Mouse (Mus musculus) megakaryocyte, embryonic 14.5 days (primary cell): ENCODE results near the gene Zfhx3. TPM values are rescaled to one million over a fixed set of nuclear protein-coding genes. Genes with fewer than 3 reads are reported as not detected.
A peak's percentile ranks its signal among the peaks of the same experiment; 100 is the strongest.

Source experiments
- H3K27me3 ChIP-seq: replicated peaks from 2 replicates; pipeline ENCODE3; 2012; ENCODE audit warnings: inconsistent platforms
- H3K36me3 ChIP-seq: replicated peaks from 2 replicates; pipeline ENCODE3; 2012; ENCODE audit warnings: low read length, inconsistent platforms, mixed read lengths
- H3K4me1 ChIP-seq: 2 replicates; pipeline ENCODE4 v1.6.1; 2012; ENCODE audit warnings: inconsistent platforms
- H3K4me3 ChIP-seq: replicated peaks from 2 replicates; pipeline ENCODE3; 2012; ENCODE audit warnings: moderate library complexity, mild to moderate bottlenecking, inconsistent platforms
- H3K9me3 ChIP-seq: 2 replicates; pipeline ENCODE4 v1.6.1; 2012; ENCODE audit warnings: inconsistent platforms
- FLI1 ChIP-seq: IDR thresholded peaks from 2 replicates; pipeline ENCODE4 v1.6.1; 2012; ENCODE audit warnings: low read length, inconsistent platforms, mixed read lengths
- GATA1 ChIP-seq: IDR thresholded peaks from 3 replicates; pipeline ENCODE4 v1.6.1; 2012; ENCODE audit warnings: mixed read lengths, low read length, inconsistent platforms, borderline replicate concordance
- polyA plus RNA-seq: library from polyadenylated mRNA; stranded (reverse); fragments of >175 nt; gene quantifications from 2 replicates; pipeline ENCODE4 v1.2.3, GENCODE M21; 2012; ENCODE audit warnings: low replicate concordance; ENCODE audit not compliant: insufficient read depth

Gene Zfhx3
- polyA plus RNA-seq, 1 experiment = 1.1 TPM

- no peak for TF ChIP-seq FLI1
- no peak for TF ChIP-seq GATA1
- no peaks in the 10 kb centered on the region for H3K27me3 ChIP-seq
- H3K9me3 ChIP-seq = peaks cover 81% of the 10 kb centered on the region
- no peaks in the 10 kb centered on the region for H3K4me1 ChIP-seq
- peaks cover 25% of the 10 kb centered on the region for H3K36me3 ChIP-seq
- peak overlapping the region; percentile 12 for H3K4me3 ChIP-seq
Measured at GRCm38 (mm10) chr8:108943132-108943531, 1000.7 kb downstream of the Zfhx3 start.

DNA sequence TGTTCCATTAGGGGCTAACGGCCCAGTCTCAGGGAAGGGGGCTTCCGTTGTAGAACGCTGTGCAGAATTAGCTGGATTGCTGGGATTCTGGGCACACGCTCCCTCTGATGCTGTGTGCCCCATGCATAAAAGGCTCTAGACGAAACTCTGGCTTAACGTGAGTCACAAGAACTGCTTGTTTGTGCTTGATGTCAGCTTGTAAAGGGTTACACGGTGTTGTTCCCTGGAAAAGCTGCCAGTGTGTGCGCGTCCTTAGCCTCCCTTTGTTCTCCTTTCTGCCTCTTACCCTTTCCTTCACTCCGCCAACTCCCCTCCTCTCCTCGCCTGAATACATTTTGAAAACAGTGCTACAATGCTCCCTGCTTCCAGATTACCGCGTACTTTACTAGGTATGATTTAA lies 1001.9 kb downstream of the Zfhx3 start:
- H3K9me3 ChIP-seq = peaks cover 86% of the 10 kb centered on the region
- TF ChIP-seq FLI1 (no peak), GATA1 (no peak)
- H3K36me3 ChIP-seq = peaks cover 34% of the 10 kb centered on the region
- H3K27me3 ChIP-seq = no peaks in the 10 kb centered on the region
- H3K4me3 ChIP-seq = no peak overlapping the region
- no peaks in the 10 kb centered on the region for H3K4me1 ChIP-seq

- no peaks in the 10 kb centered on the region for H3K4me1 ChIP-seq
- peaks cover 95% of the 10 kb centered on the region for H3K9me3 ChIP-seq
- TF ChIP-seq GATA1 (no peak), FLI1 (no peak)
- H3K36me3 ChIP-seq = peaks cover 46% of the 10 kb centered on the region
- H3K4me3 ChIP-seq = no peak overlapping the region
- no peaks in the 10 kb centered on the region for H3K27me3 ChIP-seq
Measured at GRCm38 (mm10) chr8:108950311-108950710, 1007.9 kb downstream of the Zfhx3 start.

DNA sequence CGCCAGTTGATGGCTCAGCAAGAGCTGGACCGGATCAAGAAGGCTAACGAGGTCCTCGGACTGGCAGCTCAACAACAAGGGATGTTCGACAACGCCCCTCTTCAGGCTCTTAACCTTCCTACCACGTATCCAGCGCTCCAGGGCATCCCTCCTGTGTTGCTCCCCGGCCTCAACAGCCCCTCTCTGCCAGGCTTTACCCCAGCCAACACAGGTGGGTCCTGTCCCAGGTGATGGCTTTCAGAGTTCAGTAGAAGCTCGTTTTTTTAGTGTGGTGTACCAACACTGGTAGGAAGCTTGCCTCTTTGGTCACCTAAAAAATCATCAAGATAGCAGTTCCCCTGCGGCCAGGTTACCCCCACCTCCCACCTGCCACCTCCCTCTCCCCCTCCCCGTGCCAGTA lies 1009.1 kb downstream of the Zfhx3 start:
- peaks cover 97% of the 10 kb centered on the region for H3K9me3 ChIP-seq
- H3K4me1 ChIP-seq = no peaks in the 10 kb centered on the region
- TF ChIP-seq FLI1 (no peak), GATA1 (no peak)
- H3K36me3 ChIP-seq = peaks cover 49% of the 10 kb centered on the region
- H3K27me3 ChIP-seq = no peaks in the 10 kb centered on the region
- H3K4me3 ChIP-seq = peak overlapping the region; percentile 33

DNA sequence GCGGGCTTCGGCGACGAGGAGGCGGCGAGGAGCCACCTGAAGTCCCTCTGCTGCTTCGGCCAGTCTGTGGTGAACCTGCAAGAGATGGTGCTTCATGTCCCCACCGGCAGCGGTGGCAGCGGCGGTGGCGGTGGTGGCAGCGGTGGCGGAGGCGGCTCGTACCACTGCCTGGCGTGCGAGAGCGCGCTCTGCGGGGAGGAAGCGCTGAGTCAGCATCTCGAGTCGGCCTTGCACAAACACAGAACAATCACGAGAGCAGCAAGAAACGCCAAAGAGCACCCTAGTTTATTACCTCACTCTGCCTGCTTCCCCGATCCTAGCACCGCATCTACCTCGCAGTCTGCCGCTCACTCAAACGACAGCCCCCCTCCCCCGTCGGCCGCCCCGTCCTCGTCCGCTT lies 1014.0 kb downstream of the Zfhx3 start:
- Histone ChIP-seq H3K4me1 (no peaks in the 10 kb centered on the region), H3K27me3 (no peaks in the 10 kb centered on the region), H3K36me3 (peaks cover 15% of the 10 kb centered on the region), H3K4me3 (peak overlapping the region; percentile 24), H3K9me3 (peaks cover 55% of the 10 kb centered on the region)
- TF ChIP-seq GATA1 (no peak), FLI1 (no peak)

DNA sequence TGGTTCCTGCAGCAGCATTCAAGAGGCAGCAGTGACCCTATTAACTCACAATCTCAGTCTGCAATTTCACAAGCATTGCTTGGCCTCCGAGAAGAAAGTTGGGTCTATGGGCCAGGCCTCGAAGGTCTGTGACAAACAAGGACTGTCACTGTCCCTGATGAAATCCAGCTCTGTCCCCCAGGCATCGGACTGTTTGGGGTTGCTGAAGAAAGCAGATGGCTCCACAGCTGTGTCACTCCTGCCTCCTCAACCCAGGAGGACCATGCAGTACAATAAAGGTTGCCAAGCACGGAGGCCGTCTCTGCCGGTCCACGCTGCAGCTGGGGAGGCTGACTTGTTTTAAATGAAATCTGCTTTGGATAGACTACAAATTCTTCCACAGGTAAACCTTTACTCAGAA lies 1020.1 kb downstream of the Zfhx3 start:
- Histone ChIP-seq H3K27me3 (no peaks in the 10 kb centered on the region), H3K36me3 (no peaks in the 10 kb centered on the region), H3K4me1 (no peaks in the 10 kb centered on the region), H3K4me3 (no peak overlapping the region), H3K9me3 (0 out of 2 replicates have a peak, but pooled peaks cover 2% of the 10 kb centered on the region)
- TF ChIP-seq FLI1 (no peak), GATA1 (no peak)

DNA sequence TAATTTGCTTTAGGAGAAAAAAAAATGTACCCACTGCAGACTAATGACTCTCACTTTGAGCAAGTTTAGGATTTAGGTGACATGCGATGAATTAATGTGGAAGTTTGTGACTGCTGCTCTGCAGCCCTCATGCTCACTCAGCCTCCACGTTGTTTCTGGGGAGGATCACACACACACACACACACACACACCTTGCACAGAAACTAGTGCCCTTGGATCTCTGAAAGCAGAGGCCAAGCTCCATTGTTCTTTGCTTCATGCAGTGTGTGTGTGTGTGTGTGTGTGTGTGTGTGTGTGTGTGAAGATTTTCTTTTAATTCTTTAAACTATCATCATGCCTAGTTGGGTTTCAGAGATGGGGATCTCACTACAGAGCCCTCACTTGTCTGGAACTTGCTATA lies 1020.7 kb downstream of the Zfhx3 start:
- Histone ChIP-seq H3K27me3 (no peaks in the 10 kb centered on the region), H3K9me3 (0 out of 2 replicates have a peak, but pooled peaks cover 2% of the 10 kb centered on the region), H3K4me3 (no peak overlapping the region), H3K36me3 (no peaks in the 10 kb centered on the region), H3K4me1 (no peaks in the 10 kb centered on the region)
- TF ChIP-seq GATA1 (no peak), FLI1 (no peak)

DNA sequence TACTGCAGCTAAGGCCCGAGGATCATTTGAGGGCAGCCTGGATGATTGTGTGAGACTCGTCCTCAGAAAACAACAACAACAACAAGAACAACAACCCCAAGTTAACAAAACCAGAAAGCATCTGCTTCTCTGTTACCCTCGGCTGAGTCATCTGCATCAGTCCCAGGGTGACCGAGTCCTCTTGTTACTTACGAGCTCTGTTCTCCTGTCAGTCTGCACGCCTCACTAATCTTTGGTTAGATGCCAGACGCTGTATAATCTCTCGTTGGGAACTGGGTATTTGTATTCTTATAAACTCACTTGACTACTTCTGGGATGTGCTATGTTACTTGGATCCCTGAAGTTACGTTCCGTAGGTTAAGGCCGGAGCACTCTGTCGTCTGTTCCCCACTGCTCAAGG lies 1023.6 kb downstream of the Zfhx3 start:
- H3K4me1 ChIP-seq = no peaks in the 10 kb centered on the region

GRCm38 (mm10) chr8:108973639-108974325 lies 1031.3 kb downstream of the Zfhx3 start:
- H3K36me3 ChIP-seq = no peaks in the 10 kb centered on the region
- H3K9me3 ChIP-seq = peaks cover 6% of the 10 kb centered on the region; the same call in 1 of the 2 replicates

More for the DNA sequence above, 1023.6 kb downstream of the Zfhx3 start:
- no peak overlapping the region for H3K4me3 ChIP-seq
- H3K36me3 ChIP-seq = no peaks in the 10 kb centered on the region
- H3K9me3 ChIP-seq = 0 out of 2 replicates have a peak, but pooled peaks cover 3% of the 10 kb centered on the region
- H3K27me3 ChIP-seq = no peaks in the 10 kb centered on the region
- TF ChIP-seq FLI1 (no peak), GATA1 (no peak)

DNA sequence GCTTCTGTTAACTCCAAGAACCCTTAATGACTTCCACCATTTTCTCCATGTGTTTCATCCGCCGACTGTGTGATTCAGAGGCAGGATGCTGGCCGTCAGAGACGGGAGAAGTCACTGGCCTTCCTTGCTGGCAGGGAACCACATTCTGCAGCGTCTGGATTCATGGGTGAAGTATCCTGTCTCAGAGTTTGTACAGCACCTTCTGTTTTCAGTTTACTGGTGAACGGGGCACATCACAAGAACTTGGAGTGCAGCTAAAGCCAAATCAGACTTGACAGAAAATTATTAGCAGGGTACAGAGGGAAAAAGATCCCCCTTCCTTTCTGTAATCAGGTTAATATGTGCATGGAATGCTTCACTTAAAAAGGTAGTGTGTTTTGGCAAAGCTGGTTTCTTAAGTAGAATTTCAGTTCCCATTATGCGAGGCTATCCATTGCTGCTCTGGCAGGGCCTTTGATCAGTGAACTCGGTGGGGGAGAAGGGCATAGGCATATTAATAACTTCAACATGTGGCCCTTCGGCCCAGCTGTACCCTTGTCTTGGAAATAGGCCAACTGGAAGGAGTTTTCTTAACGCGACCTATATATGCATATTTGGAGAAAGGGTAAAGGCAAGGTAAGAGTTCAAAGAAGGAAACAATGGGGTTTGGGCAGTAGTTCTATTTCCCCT lies 1035.4 kb downstream of the Zfhx3 start:
- Histone ChIP-seq H3K4me1 (no peaks in the 10 kb centered on the region), H3K36me3 (no peaks in the 10 kb centered on the region), H3K9me3 (peaks cover 3% of the 10 kb centered on the region; the same call in 1 of the 2 replicates), H3K4me3 (no peak overlapping the region), H3K27me3 (no peaks in the 10 kb centered on the region)
- no peak for TF ChIP-seq FLI1
- no peak for TF ChIP-seq GATA1

More at GRCm38 (mm10) chr8:108973639-108974325, 1031.3 kb downstream of the Zfhx3 start:
- Histone ChIP-seq H3K4me1 (no peaks in the 10 kb centered on the region), H3K4me3 (no peak overlapping the region), H3K27me3 (no peaks in the 10 kb centered on the region)
- TF ChIP-seq FLI1 (no peak), GATA1 (no peak)

GRCm38 (mm10) chr8:108978362-108978750 lies 1035.9 kb downstream of the Zfhx3 start:
- H3K4me3 ChIP-seq = no peak overlapping the region
- no peaks in the 10 kb centered on the region for H3K27me3 ChIP-seq
- H3K36me3 ChIP-seq = no peaks in the 10 kb centered on the region
- TF ChIP-seq GATA1 (no peak), FLI1 (no peak)
- H3K4me1 ChIP-seq = no peaks in the 10 kb centered on the region
- H3K9me3 ChIP-seq = peaks cover 3% of the 10 kb centered on the region; the same call in 1 of the 2 replicates
